Mouse (Mus musculus) cerebellum, adult 8-10 months (tissue): ENCODE results near the gene Cdca8.
A peak's percentile ranks its signal among the peaks of the same experiment; 100 is the strongest.

Experiments used
- DNase-seq: peaks from one replicate; pipeline ENCODE4 v3.0.0; 2022

Gene Cdca8

GRCm38 (mm10) chr4:124951036-124951433, 11.9 kb upstream of the Cdca8 start:
- DNase-seq, result no peak

GRCm38 (mm10) chr4:124950181-124951035, 11.3 kb upstream of the Cdca8 start:
- no peak for DNase-seq

- DNase-seq, result no peak
Measured at GRCm38 (mm10) chr4:124949488-124949887, 10.4 kb upstream of the Cdca8 start.

GRCm38 (mm10) chr4:124944961-124945360, 5.8 kb upstream of the Cdca8 start:
- DNase-seq, result no peak

GRCm38 (mm10) chr4:124943781-124944180, 4.7 kb upstream of the Cdca8 start:
- no peak for DNase-seq

- DNase-seq, result peak; percentile 68
Measured at GRCm38 (mm10) chr4:124943022-124943421, 3.9 kb upstream of the Cdca8 start.

GRCm38 (mm10) chr4:124936613-124937471, 2.3 kb downstream of the Cdca8 start, which contains the start of gene 9930104L06Rik:
Gene 9930104L06Rik (plus strand): TSS chr4:124937048.
- DNase-seq, result peak; percentile 91

GRCm38 (mm10) chr4:124928102-124928501, 11.0 kb downstream of the Cdca8 start:
- no peak for DNase-seq

- DNase-seq, result no peak
Measured at GRCm38 (mm10) chr4:124905971-124906822, 32.9 kb downstream of the Cdca8 start.

GRCm38 (mm10) chr4:124905417-124905816, 33.7 kb downstream of the Cdca8 start:
- DNase-seq, result no peak

- DNase-seq, result no peak
Measured at GRCm38 (mm10) chr4:124899906-124900305, 39.2 kb downstream of the Cdca8 start.

- no peak for DNase-seq
Measured at GRCm38 (mm10) chr4:124898428-124898827, 40.7 kb downstream of the Cdca8 start.

- peak; percentile 75 for DNase-seq
Measured at GRCm38 (mm10) chr4:124894508-124895428, 44.3 kb downstream of the Cdca8 start.

GRCm38 (mm10) chr4:124893769-124894168, 45.3 kb downstream of the Cdca8 start:
- DNase-seq, result peak; percentile 17

- DNase-seq, result no peak
Measured at GRCm38 (mm10) chr4:124890831-124891230, 48.3 kb downstream of the Cdca8 start.

- DNase-seq, result no peak
Measured at GRCm38 (mm10) chr4:124889935-124890334, 49.2 kb downstream of the Cdca8 start.

- DNase-seq, result no peak
Measured at GRCm38 (mm10) chr4:124888702-124889101, 50.4 kb downstream of the Cdca8 start.

GRCm38 (mm10) chr4:124882151-124882729, 56.9 kb downstream of the Cdca8 start:
- no peak for DNase-seq

- DNase-seq, result peak; percentile 46
Measured at GRCm38 (mm10) chr4:124881341-124881908, 57.7 kb downstream of the Cdca8 start.

- DNase-seq, result no peak
Measured at GRCm38 (mm10) chr4:124880599-124880998, 58.5 kb downstream of the Cdca8 start, which contains the start of gene Epha10. Gene Epha10 (plus strand): TSS chr4:124880899.

GRCm38 (mm10) chr4:124872719-124873118, 66.4 kb downstream of the Cdca8 start:
- DNase-seq, result no peak
